Mouse (Mus musculus): ENCODE measurements at regions not wholly inside any gene's neighbourhood (a gene's known extent, or its start where the extent isn't known, plus 50 kb on each side); places are given as distances from the start of the nearest gene placed in this dataset.
A peak's percentile ranks its signal among the peaks of the same experiment; 100 is the strongest.
"Not testable (repeated sequence)": the region's sequence is repeated elsewhere in the genome, so short reads cannot be mapped to it uniquely, and the experiment has no call there.

DNA sequence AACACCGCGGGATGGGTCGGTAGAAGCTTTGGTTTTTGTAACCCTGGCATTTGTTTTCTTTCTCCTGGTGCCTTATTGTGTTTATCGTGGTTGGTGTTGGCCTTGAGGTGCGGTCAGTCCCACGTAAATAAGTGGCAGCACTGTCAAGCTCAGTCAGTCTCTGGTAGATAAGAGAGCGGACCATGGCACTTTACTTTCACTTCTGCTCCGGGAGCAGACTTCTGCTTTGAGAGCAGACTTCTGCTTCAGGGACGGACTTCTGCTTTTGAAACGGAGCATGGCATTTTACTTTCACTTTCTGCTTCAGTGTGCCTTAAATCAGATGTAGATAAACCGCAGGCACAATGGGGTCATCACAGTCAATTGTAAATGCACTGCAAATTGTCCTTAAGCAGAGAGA is 54.3 kb upstream of the Ccdc66 start:
- not testable (repeated sequence) for DNase-seq

DNA sequence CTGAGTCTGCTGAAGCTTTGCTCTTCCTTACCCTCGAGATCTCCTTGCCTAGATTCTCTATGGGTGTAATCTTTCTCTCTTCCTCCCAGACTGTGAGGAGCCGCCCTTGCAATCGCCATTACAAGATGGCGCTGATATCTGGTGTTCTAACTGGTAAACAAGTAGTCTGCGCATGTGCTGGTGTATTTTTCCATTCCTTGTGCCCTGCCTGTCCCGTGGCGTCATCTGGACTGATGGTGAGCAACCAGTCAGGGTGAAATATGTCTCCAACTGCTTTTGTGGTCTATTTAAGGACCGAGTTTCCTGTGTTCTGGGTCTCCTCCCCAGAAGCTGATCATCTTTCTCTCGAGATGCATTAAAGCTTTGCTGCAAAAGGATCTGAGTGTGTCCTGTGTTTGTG is 53.7 kb upstream of the Ccdc66 start:
- not testable (repeated sequence) for DNase-seq

DNA sequence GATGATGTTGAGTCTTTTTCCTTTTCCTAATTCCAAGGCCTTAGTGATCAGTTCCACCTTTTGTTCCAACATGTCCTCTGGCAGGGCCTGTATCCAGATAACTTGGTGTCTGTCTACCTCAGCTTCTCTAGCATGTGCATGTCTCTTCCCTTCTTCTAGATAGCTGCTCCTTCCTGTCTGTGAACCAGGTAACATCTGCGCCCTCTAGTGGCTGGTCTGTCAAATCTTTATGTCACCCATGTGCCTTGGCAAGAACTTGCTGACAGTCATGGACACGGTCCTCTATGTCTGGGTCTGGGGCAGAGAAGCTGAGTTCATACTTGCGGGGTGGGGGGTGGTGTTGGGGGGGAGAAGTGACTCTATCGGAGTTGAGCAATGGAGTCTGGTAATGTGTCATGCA is 52.2 kb upstream of the Ccdc66 start:
- peak; percentile 52 for DNase-seq

- no peak for DNase-seq
Measured at GRCm38 (mm10) chr14:27558794-27559491, 50.7 kb upstream of the Ccdc66 start.
